ENCODE assay signal across 18 mouse cellular contexts in genomic region chr1:162222353-162222752, GRCm38 (mm10).
DNase-seq lines count a peak whose midpoint lies in the region; ATAC-seq lines count a peak whose summit lies in the region.
"Had no signal": no experiment of that assay in that cellular context is flagged by ENCODE, and none has a peak within 500 bp of the region (broad histone marks: within the 10 kb centered on the region; RNA-seq: fewer than 3 reads in every experiment).

No protein-coding gene starts in this region.

- no peaks in the 10 kb centered on the region for H3K9me3 ChIP-seq in heart, embryonic 14.5 days (ENCODE audit: control insufficient read depth, low read length)
- H3K9me3 ChIP-seq in embryonic facial prominence, embryonic 11.5 days (replicated peaks; ENCODE audit: control insufficient read depth, low read length): no peaks in the 10 kb centered on the region
- no peaks in the 10 kb centered on the region for H3K9me3 ChIP-seq in limb, embryonic 12.5 days
- H3K9me3 ChIP-seq: liver, embryonic 12.5 days; neural tube, embryonic 13.5 days had no signal

- no peak for ATAC-seq in heart, embryonic 14.5 days (ENCODE audit: insufficient number of reproducible peaks, insufficient read depth, low FRiP score, low read depth)
- ATAC-seq in embryonic facial prominence, embryonic 11.5 days (replicated peaks; ENCODE audit: insufficient number of reproducible peaks, low FRiP score, low TSS enrichment, low read depth): no peak
- no peak for ATAC-seq in limb, embryonic 12.5 days (ENCODE audit: insufficient number of reproducible peaks, insufficient read depth, low FRiP score, low TSS enrichment, low read depth)
- ATAC-seq: activated CD4-positive, CD25-positive, alpha-beta regulatory T cell, adult 4 months; forebrain, embryonic 16.5 days; intestine, postnatal 0 days; liver, embryonic 12.5 days; Patski had no signal

- H3K27me3 ChIP-seq in heart, embryonic 14.5 days (ENCODE audit: control insufficient read depth, insufficient read depth, low read length): no peaks in the 10 kb centered on the region
- no peaks in the 10 kb centered on the region for H3K27me3 ChIP-seq in embryonic facial prominence, embryonic 11.5 days (ENCODE audit: control insufficient read depth, insufficient read depth, low read length)
- no peaks in the 10 kb centered on the region for H3K27me3 ChIP-seq in limb, embryonic 12.5 days
- H3K27me3 ChIP-seq: liver, embryonic 12.5 days; neural tube, embryonic 13.5 days; Patski had no signal

- DNase-seq in heart, adult 9 months (ENCODE audit: low spot score in 2 of 2): no peak
- DNase-seq in 3T3-L1 (ENCODE audit: low read depth, low spot score): peak; percentile 40
- peak; percentile 26 for DNase-seq in embryonic facial prominence, embryonic 11.5 days (ENCODE audit: low spot score)
- DNase-seq in thymus, postnatal 25 days: no peak
- no peak for DNase-seq in layer of hippocampus, adult 18-20 months (ENCODE audit: low spot score in 2 of 2)
- DNase-seq in adrenal gland, adult 8-10 months: no peak
- DNase-seq: adrenal gland, postnatal 36 days; cerebellum, adult 2 months; lung, postnatal 10 days had no signal

- peak overlapping the region; percentile 37 for H3K4me2 ChIP-seq in heart, embryonic 14.5 days (ENCODE audit: low read length)
- peak overlapping the region; percentile 32 for H3K4me2 ChIP-seq in embryonic facial prominence, embryonic 11.5 days (ENCODE audit: low read depth, low read length)
- H3K4me2 ChIP-seq in limb, embryonic 12.5 days: peak overlapping the region; percentile 67
- H3K4me2 ChIP-seq: liver, embryonic 12.5 days; neural tube, embryonic 13.5 days had no signal

- H3K36me3 ChIP-seq in heart, embryonic 14.5 days (ENCODE audit: control insufficient read depth, insufficient read depth, low read length): peaks cover 6% of the 10 kb centered on the region; the same call in 1 of the 2 replicates
- H3K36me3 ChIP-seq in embryonic facial prominence, embryonic 11.5 days (replicated peaks; ENCODE audit: control insufficient read depth, insufficient read depth, low read depth, low read length): no peaks in the 10 kb centered on the region
- peaks cover 13% of the 10 kb centered on the region for H3K36me3 ChIP-seq in limb, embryonic 12.5 days
- H3K36me3 ChIP-seq: liver, embryonic 12.5 days; neural tube, embryonic 13.5 days had no signal

- no peak overlapping the region for H3K9ac ChIP-seq in heart, embryonic 14.5 days (ENCODE audit: low read length)
- H3K9ac ChIP-seq in embryonic facial prominence, embryonic 11.5 days (replicated peaks; ENCODE audit: low read length): no peak overlapping the region
- H3K9ac ChIP-seq in limb, embryonic 12.5 days (replicated peaks): peak overlapping the region; percentile 81
- H3K9ac ChIP-seq: liver, embryonic 12.5 days; neural tube, embryonic 13.5 days had no signal

- H3K4me3 ChIP-seq in heart, embryonic 14.5 days (ENCODE audit: control insufficient read depth in 1 of 2, insufficient read depth in 1 of 2, low read depth in 1 of 2, low read length in 2 of 2): no peak overlapping the region
- peak overlapping the region; percentile 18; the same call in 1 of the 2 replicates for H3K4me3 ChIP-seq in embryonic facial prominence, embryonic 11.5 days (ENCODE audit: low read depth, low read length)
- H3K4me3 ChIP-seq in limb, embryonic 12.5 days (replicated peaks): peak overlapping the region; percentile 81
- H3K4me3 ChIP-seq: left cerebral cortex, adult 2 months; liver, embryonic 12.5 days; neural tube, embryonic 13.5 days had no signal

- H3K4me1 ChIP-seq in heart, embryonic 14.5 days (ENCODE audit: control insufficient read depth in 2 of 2, insufficient read depth in 2 of 2, low read length in 2 of 2): peaks cover 7 to 10% of the 10 kb centered on the region in 2 experiments; a peak in 2 of 4 replicates
- H3K4me1 ChIP-seq in embryonic facial prominence, embryonic 11.5 days (ENCODE audit: control insufficient read depth, insufficient read depth, low read length): no peaks in the 10 kb centered on the region
- peaks cover 9% of the 10 kb centered on the region for H3K4me1 ChIP-seq in limb, embryonic 12.5 days (replicated peaks)
- H3K4me1 ChIP-seq: liver, embryonic 12.5 days had no signal

- no peak overlapping the region for H3K27ac ChIP-seq in heart, embryonic 14.5 days (replicated peaks in 1 of 2; ENCODE audit: control insufficient read depth in 1 of 2, insufficient read depth in 1 of 2, low read depth in 2 of 2, low read length in 2 of 2)
- peak overlapping the region; percentile 73 for H3K27ac ChIP-seq in embryonic facial prominence, embryonic 11.5 days (replicated peaks; ENCODE audit: low read depth, low read length)
- H3K27ac ChIP-seq in limb, embryonic 12.5 days: peak overlapping the region; percentile 93
- H3K27ac ChIP-seq: left cerebral cortex, adult 2 months; liver, embryonic 12.5 days; neural tube, embryonic 13.5 days had no signal

Comparison
In these comparisons a context has a peak if more than half of its experiments do, and no peak if none do; other contexts are left out.
1. H3K27ac ChIP-seq: peak in embryonic facial prominence, embryonic 11.5 days (single experiment) and limb, embryonic 12.5 days (single experiment); none in heart, embryonic 14.5 days (0 of 2).
2. H3K4me3 ChIP-seq: peak in embryonic facial prominence, embryonic 11.5 days (single experiment) and limb, embryonic 12.5 days (single experiment); none in heart, embryonic 14.5 days (0 of 2).
3. DNase-seq: peak in 3T3-L1 (single experiment) and embryonic facial prominence, embryonic 11.5 days (single experiment); none in heart, adult 9 months (0 of 2), thymus, postnatal 25 days (single experiment), layer of hippocampus, adult 18-20 months (0 of 2) and adrenal gland, adult 8-10 months (single experiment).
4. Peak in every context shown above with its lines, with median percentiles within 50 percentile points of each other: H3K4me2 ChIP-seq.